Mouse (Mus musculus) myocyte (in vitro differentiated cells): ENCODE results near the gene Snrpg. TPM values are rescaled to one million over a fixed set of nuclear protein-coding genes. Genes with fewer than 3 reads are reported as not detected.

Experiments
- H3K27me3 ChIP-seq: one replicate; pipeline ENCODE4 v1.6.1; 2011; ENCODE audit not compliant: control insufficient read depth, insufficient read depth, insufficient read length
- H3K36me3 ChIP-seq: one replicate; pipeline ENCODE4 v1.6.1; 2011; ENCODE audit not compliant: control insufficient read depth, insufficient read depth
- H3K4me2 ChIP-seq: one replicate; pipeline ENCODE4 v1.6.1; 2011; ENCODE audit warnings: low read depth, control low read depth
- H3K4me3 ChIP-seq: one replicate; pipeline ENCODE4 v1.5.1; 2011; ENCODE audit warnings: mild to moderate bottlenecking, control low read depth, moderate library complexity
- H3K79me2 ChIP-seq: one replicate; pipeline ENCODE4 v1.6.1; 2011; ENCODE audit not compliant: control insufficient read depth, insufficient read depth
- H3ac ChIP-seq: one replicate; pipeline ENCODE4 v1.6.1; 2011; ENCODE audit not compliant: control insufficient read depth, insufficient read length
- CEBPB ChIP-seq: IDR thresholded peaks from 2 replicates; pipeline ENCODE4 v1.6.1; 2011; ENCODE audit warnings: mild to moderate bottlenecking, moderate library complexity; ENCODE audit not compliant: poor library complexity, insufficient read depth, severe bottlenecking
- E2F4 ChIP-seq: IDR thresholded peaks from one replicate; pipeline ENCODE4 v1.6.1; 2011; ENCODE audit warnings: mild to moderate bottlenecking, control low read depth, moderate library complexity; ENCODE audit not compliant: insufficient read depth
- MAX ChIP-seq: IDR thresholded peaks from one replicate; pipeline ENCODE4 v1.6.1; 2011; ENCODE audit warnings: low read depth, mild to moderate bottlenecking, control low read depth
- MYOD1 ChIP-seq, 3 experiments: IDR thresholded peaks; one replicate each; pipeline ENCODE4 v1.6.1; 2011; ENCODE audit warnings: control low read depth in 2 of 3, low read depth in 2 of 3, mild to moderate bottlenecking in 2 of 3, moderate library complexity in 1 of 3; ENCODE audit not compliant: insufficient read length in 2 of 3, control insufficient read depth in 1 of 3
- MYOG ChIP-seq, 3 experiments: IDR thresholded peaks; one replicate each; pipeline ENCODE4 v1.6.1; 2011; ENCODE audit warnings: control low read depth in 2 of 3, low read depth in 2 of 3, mild to moderate bottlenecking in 2 of 3; ENCODE audit not compliant: insufficient read length in 2 of 3, control insufficient read depth in 1 of 3, insufficient read depth in 1 of 3
- POLR2A ChIP-seq: IDR thresholded peaks from one replicate; pipeline ENCODE4 v1.6.1; 2011; ENCODE audit warnings: low read depth, mild to moderate bottlenecking, control low read depth, moderate library complexity; ENCODE audit not compliant: insufficient read length
- POLR2AphosphoS2 ChIP-seq: IDR thresholded peaks from one replicate; pipeline ENCODE4 v1.6.1; 2011; ENCODE audit warnings: low read depth, control low read depth; ENCODE audit not compliant: insufficient read length
- REST ChIP-seq: IDR thresholded peaks from one replicate; pipeline ENCODE4 v1.6.1; 2011; ENCODE audit warnings: mild to moderate bottlenecking, control low read depth, moderate library complexity; ENCODE audit not compliant: insufficient read depth, insufficient read length
- SRF ChIP-seq: IDR thresholded peaks from one replicate; pipeline ENCODE4 v1.6.1; 2011; ENCODE audit warnings: low read depth; ENCODE audit not compliant: control insufficient read depth, insufficient read length
- TCF12 ChIP-seq: IDR thresholded peaks from one replicate; pipeline ENCODE4 v1.6.1; 2011; ENCODE audit warnings: mild to moderate bottlenecking, control low read depth; ENCODE audit not compliant: poor library complexity, insufficient read depth, severe bottlenecking
- TCF3 ChIP-seq: IDR thresholded peaks from one replicate; pipeline ENCODE4 v1.6.1; 2011; ENCODE audit warnings: low read depth, control low read depth; ENCODE audit not compliant: insufficient read length
- USF1 ChIP-seq: IDR thresholded peaks from one replicate; pipeline ENCODE4 v1.6.1; 2011; ENCODE audit warnings: low read depth, mild to moderate bottlenecking, control low read depth, moderate library complexity
- polyA plus RNA-seq: library from polyadenylated mRNA; unstranded; fragments of >200 nt; fragmentation: generic; extraction: Trizol; gene quantifications from one replicate; pipeline ENCODE4 v1.2.1, GENCODE M21; 2012; ENCODE audit warnings: missing spikeins

Gene Snrpg
- polyA plus RNA-seq, 1 experiment: 188 TPM

DNA sequence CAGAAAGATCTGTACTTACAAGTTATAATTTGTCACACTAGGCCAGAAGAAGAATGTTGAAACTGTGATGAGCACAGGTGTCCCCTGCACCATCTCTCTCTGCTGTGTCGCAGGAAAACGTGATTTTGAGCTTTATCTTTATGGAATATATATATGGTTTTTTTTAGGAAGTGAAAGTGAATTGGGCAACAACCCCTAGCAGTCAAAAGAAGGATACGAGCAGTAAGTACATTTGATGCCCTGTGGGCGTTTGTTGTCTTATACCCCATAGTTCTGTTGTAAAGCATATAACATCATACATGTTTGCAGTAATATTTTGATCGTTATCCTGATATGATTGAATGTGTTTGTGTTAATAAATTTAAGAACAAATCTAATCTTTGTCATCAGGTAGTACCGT lies 47.6 kb downstream of the Snrpg start:
- Histone ChIP-seq H3K4me2 (no peak overlapping the region), H3K27me3 (no peaks in the 10 kb centered on the region), H3K4me3 (no peak overlapping the region), H3K36me3 (peaks cover 92% of the 10 kb centered on the region), H3ac (no peak overlapping the region), H3K79me2 (peaks cover 8% of the 10 kb centered on the region)
- TF ChIP-seq TCF3 (no peak), SRF (no peak), POLR2AphosphoS2 (no peak)

DNA sequence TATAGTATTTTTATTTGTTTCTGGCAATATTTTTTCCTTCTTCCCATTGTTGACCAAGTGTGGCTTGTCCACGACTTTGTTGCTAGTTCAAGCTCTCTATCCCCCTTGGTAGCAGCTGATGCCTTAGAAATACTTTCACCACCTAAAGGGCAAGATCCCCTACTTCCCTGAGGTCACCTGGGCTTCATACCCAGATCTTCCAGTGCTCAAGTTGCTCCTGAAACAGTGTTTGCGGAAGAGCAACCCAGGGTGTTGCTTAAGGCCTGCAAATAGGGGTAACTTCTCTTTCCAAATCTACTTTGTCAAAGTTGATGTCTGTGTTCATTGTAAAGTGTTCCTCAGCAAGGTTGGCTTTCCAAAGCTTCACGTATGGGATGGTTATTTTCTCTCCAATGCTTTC lies 48.1 kb downstream of the Snrpg start:
- no peak for TF ChIP-seq CEBPB
- TF ChIP-seq MYOD1 (IDR thresholded peaks at IDR 0.05; ENCODE audit: control insufficient read depth in 1 of 3, insufficient read length in 2 of 3, low read depth in 2 of 3): no peak
- no peak for TF ChIP-seq TCF12
- no peak for TF ChIP-seq REST
- TF ChIP-seq SRF: no peak
- no peak for TF ChIP-seq MYOG (IDR thresholded peaks at IDR 0.05; ENCODE audit: control insufficient read depth in 1 of 3, insufficient read depth in 1 of 3, insufficient read length in 2 of 3, low read depth in 2 of 3)
- no peak for TF ChIP-seq MAX
- no peak for TF ChIP-seq POLR2A
- TF ChIP-seq TCF3: no peak
- TF ChIP-seq E2F4: no peak
- TF ChIP-seq USF1: no peak
- no peak for TF ChIP-seq POLR2AphosphoS2
- no peak overlapping the region for H3ac ChIP-seq
- no peak overlapping the region for H3K4me3 ChIP-seq
- H3K36me3 ChIP-seq: peaks cover 92% of the 10 kb centered on the region
- no peaks in the 10 kb centered on the region for H3K27me3 ChIP-seq
- H3K79me2 ChIP-seq: peaks cover 3% of the 10 kb centered on the region
- H3K4me2 ChIP-seq: no peak overlapping the region

DNA sequence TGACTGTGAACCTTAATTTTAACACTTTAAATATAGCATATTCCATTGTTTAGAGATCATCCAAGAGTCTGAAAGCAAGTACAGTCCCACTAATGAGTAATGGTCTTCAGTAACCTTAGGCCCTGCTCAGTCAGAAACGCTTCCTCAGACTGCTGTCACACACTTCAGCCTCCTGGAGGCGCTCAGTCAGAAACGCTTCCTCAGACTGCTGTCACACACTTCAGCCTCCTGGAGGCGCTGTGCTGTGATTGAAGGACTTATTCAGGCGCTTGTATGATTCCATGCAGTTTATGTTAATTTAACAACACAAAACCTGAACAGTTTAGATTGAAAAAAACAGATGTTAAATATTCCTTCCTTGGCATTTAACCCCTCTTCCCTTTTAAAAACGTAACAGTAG lies 49.4 kb downstream of the Snrpg start:
- H3K27me3 ChIP-seq: no peaks in the 10 kb centered on the region
- no peak overlapping the region for H3K4me3 ChIP-seq
- no peak overlapping the region for H3ac ChIP-seq
- no peaks in the 10 kb centered on the region for H3K79me2 ChIP-seq
- H3K36me3 ChIP-seq: peaks cover 94% of the 10 kb centered on the region
- H3K4me2 ChIP-seq: no peak overlapping the region
- TF ChIP-seq MAX (no peak), CEBPB (no peak), POLR2A (no peak), TCF12 (no peak), MYOD1 (IDR thresholded peaks at IDR 0.05; ENCODE audit: control insufficient read depth in 1 of 3, insufficient read length in 2 of 3, low read depth in 2 of 3) (no peak), REST (no peak), POLR2AphosphoS2 (no peak), TCF3 (no peak), USF1 (no peak), MYOG (IDR thresholded peaks at IDR 0.05; ENCODE audit: control insufficient read depth in 1 of 3, insufficient read depth in 1 of 3, insufficient read length in 2 of 3, low read depth in 2 of 3) (no peak), SRF (no peak)

DNA sequence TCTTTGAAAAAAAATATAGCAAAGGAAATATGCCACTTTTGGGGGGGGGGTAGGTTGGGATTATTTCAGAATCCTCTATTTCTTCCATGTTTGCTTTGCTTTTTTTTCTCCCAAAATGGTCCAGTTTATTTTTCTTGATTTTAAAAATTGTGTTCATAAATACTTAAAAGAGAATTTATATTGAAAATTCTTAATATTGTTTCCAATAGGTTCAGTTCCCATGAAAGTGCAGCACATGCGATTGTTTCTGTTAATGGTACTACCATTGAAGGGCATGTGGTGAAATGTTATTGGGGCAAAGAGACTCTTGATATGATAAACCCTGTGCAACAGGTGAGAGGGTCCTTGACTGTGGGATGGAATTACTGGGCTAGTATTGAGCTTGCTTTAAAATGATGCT lies 55.3 kb downstream of the Snrpg start, which contains the start of gene Gm44790:
TSS of gene Gm44790 (plus strand) at position 301 of the 400 bp plus-strand sequence.
- Histone ChIP-seq H3K36me3 (peaks cover 82% of the 10 kb centered on the region), H3K4me2 (no peak within 1 kb of the TSS), H3K27me3 (no peaks in the 10 kb centered on the region), H3K79me2 (no peaks in the 10 kb centered on the region), H3K4me3 (no peak within 1 kb of the TSS), H3ac (no peak within 1 kb of the TSS)
- TF ChIP-seq MAX (no peak), USF1 (no peak), E2F4 (no peak), MYOD1 (IDR thresholded peaks at IDR 0.05; ENCODE audit: control insufficient read depth in 1 of 3, insufficient read length in 2 of 3, low read depth in 2 of 3) (no peak), SRF (no peak), TCF12 (no peak), TCF3 (no peak)

Other genes starting within 250 kb of the Snrpg start
- 0.20 TPM for gene Tgfa, start 176.1 kb upstream of the Snrpg start, polyA plus RNA-seq
- gene Fam136a, start 5.7 kb upstream of the Snrpg start, polyA plus RNA-seq: 30.8 TPM
- 25.1 TPM for gene Pcyox1, start 25.9 kb downstream of the Snrpg start, polyA plus RNA-seq
- 12.8 TPM for gene Tia1, start 32.9 kb downstream of the Snrpg start, polyA plus RNA-seq
- gene Gm44790, start 55.4 kb downstream of the Snrpg start, polyA plus RNA-seq: not detected
- 6.9 TPM for gene C87436, start 67.1 kb downstream of the Snrpg start, polyA plus RNA-seq
- gene Pcbp1, start 155.0 kb downstream of the Snrpg start, polyA plus RNA-seq: 306 TPM